Mouse (Mus musculus): ENCODE results near the gene Vps4b. TPM values are rescaled to one million over a fixed set of nuclear protein-coding genes. Genes with fewer than 3 reads are reported as not detected.

Vps4b gene
- polyA plus RNA-seq, 1 experiment from 2014 or later: 71.1 TPM

- DNase-seq: no peak
- H3K9me3 ChIP-seq (ENCODE audit: low read depth, low read length): no peaks in the 10 kb centered on the region
- no peaks in the 10 kb centered on the region for H3K4me1 ChIP-seq (ENCODE audit: insufficient read depth)
- WGBS: 86% methylated on average over 5 of the region's 5 CpGs
- H3K9ac ChIP-seq: no peak overlapping the region
- peaks cover 25% of the 10 kb centered on the region for H3K36me3 ChIP-seq (ENCODE audit: insufficient read depth)
- TF ChIP-seq CTCF (IDR thresholded peaks at IDR 0.05; ENCODE audit: low read depth): no peak
- no peak for ATAC-seq (ENCODE audit: insufficient read depth)
- no peaks in the 10 kb centered on the region for H3K27me3 ChIP-seq (ENCODE audit: insufficient read depth, low read length)
- H3K27ac ChIP-seq (ENCODE audit: low read depth): no peak overlapping the region
- no peak overlapping the region for H3K4me2 ChIP-seq
- H3K4me3 ChIP-seq (ENCODE audit: low read depth, low read length): no peak overlapping the region
Measured at GRCm38 (mm10) chr1:106752013-106752412, 44.5 kb downstream of the Vps4b start.

GRCm38 (mm10) chr1:106750656-106751055, 45.9 kb downstream of the Vps4b start:
- Histone ChIP-seq H3K27ac (ENCODE audit: low read depth) (no peak overlapping the region), H3K4me1 (ENCODE audit: insufficient read depth) (no peaks in the 10 kb centered on the region), H3K27me3 (ENCODE audit: insufficient read depth, low read length) (no peaks in the 10 kb centered on the region), H3K4me2 (no peak overlapping the region), H3K9me3 (ENCODE audit: low read depth, low read length) (no peaks in the 10 kb centered on the region), H3K4me3 (ENCODE audit: low read depth, low read length) (no peak overlapping the region), H3K36me3 (ENCODE audit: insufficient read depth) (peaks cover 38% of the 10 kb centered on the region), H3K9ac (no peak overlapping the region)
- no peak for DNase-seq
- no peak for TF ChIP-seq CTCF (IDR thresholded peaks at IDR 0.05; ENCODE audit: low read depth)
- no peak for ATAC-seq (ENCODE audit: insufficient read depth)
- 91% methylated on average over 1 of the region's 1 CpGs for WGBS

GRCm38 (mm10) chr1:106748555-106749315, 47.8 kb downstream of the Vps4b start:
- Histone ChIP-seq H3K9me3 (ENCODE audit: low read depth, low read length) (no peaks in the 10 kb centered on the region), H3K27ac (ENCODE audit: low read depth) (no peak overlapping the region), H3K4me1 (ENCODE audit: insufficient read depth) (no peaks in the 10 kb centered on the region), H3K4me3 (ENCODE audit: low read depth, low read length) (no peak overlapping the region), H3K9ac (no peak overlapping the region), H3K36me3 (ENCODE audit: insufficient read depth) (peaks cover 34% of the 10 kb centered on the region), H3K27me3 (ENCODE audit: insufficient read depth, low read length) (no peaks in the 10 kb centered on the region), H3K4me2 (no peak overlapping the region)
- 84% methylated on average over 6 of the region's 6 CpGs for WGBS
- DNase-seq (no peak), ATAC-seq (ENCODE audit: insufficient read depth) (no peak)
- no peak for TF ChIP-seq CTCF (IDR thresholded peaks at IDR 0.05; ENCODE audit: low read depth)

GRCm38 (mm10) chr1:106742980-106743379, 53.5 kb downstream of the Vps4b start:
- H3K27ac ChIP-seq (ENCODE audit: low read depth): no peak overlapping the region
- no peak for TF ChIP-seq CTCF (IDR thresholded peaks at IDR 0.05; ENCODE audit: low read depth)
- no peak overlapping the region for H3K4me2 ChIP-seq
- no peaks in the 10 kb centered on the region for H3K4me1 ChIP-seq (ENCODE audit: insufficient read depth)
- WGBS: 91% methylated on average over 6 of the region's 6 CpGs
- no peak overlapping the region for H3K4me3 ChIP-seq (ENCODE audit: low read depth, low read length)
- H3K9me3 ChIP-seq (ENCODE audit: low read depth, low read length): no peaks in the 10 kb centered on the region
- no peak overlapping the region for H3K9ac ChIP-seq
- ATAC-seq (ENCODE audit: insufficient read depth): no peak
- DNase-seq: no peak
- H3K36me3 ChIP-seq (ENCODE audit: insufficient read depth): peaks cover 30% of the 10 kb centered on the region
- no peaks in the 10 kb centered on the region for H3K27me3 ChIP-seq (ENCODE audit: insufficient read depth, low read length)

GRCm38 (mm10) chr1:106740735-106741134, 55.8 kb downstream of the Vps4b start:
- H3K9ac ChIP-seq: no peak overlapping the region
- no peak overlapping the region for H3K4me3 ChIP-seq (ENCODE audit: low read depth, low read length)
- TF ChIP-seq CTCF (IDR thresholded peaks at IDR 0.05; ENCODE audit: low read depth): no peak
- H3K27ac ChIP-seq (ENCODE audit: low read depth): no peak overlapping the region
- peaks cover 11% of the 10 kb centered on the region; the same call in 1 of the 2 replicates for H3K36me3 ChIP-seq (ENCODE audit: insufficient read depth)
- WGBS: 91% methylated on average over 4 of the region's 4 CpGs
- no peaks in the 10 kb centered on the region for H3K27me3 ChIP-seq (ENCODE audit: insufficient read depth, low read length)
- ATAC-seq (ENCODE audit: insufficient read depth) (no peak), DNase-seq (no peak)
- H3K4me1 ChIP-seq (ENCODE audit: insufficient read depth): no peaks in the 10 kb centered on the region
- no peak overlapping the region for H3K4me2 ChIP-seq
- no peaks in the 10 kb centered on the region for H3K9me3 ChIP-seq (ENCODE audit: low read depth, low read length)

GRCm38 (mm10) chr1:106739810-106740209, 56.7 kb downstream of the Vps4b start:
- no peak overlapping the region for H3K9ac ChIP-seq
- 88% methylated on average over 5 of the region's 5 CpGs for WGBS
- H3K4me1 ChIP-seq (ENCODE audit: insufficient read depth): no peaks in the 10 kb centered on the region
- H3K27me3 ChIP-seq (ENCODE audit: insufficient read depth, low read length): no peaks in the 10 kb centered on the region
- peaks cover 10% of the 10 kb centered on the region; the same call in 1 of the 2 replicates for H3K36me3 ChIP-seq (ENCODE audit: insufficient read depth)
- no peak for TF ChIP-seq CTCF (IDR thresholded peaks at IDR 0.05; ENCODE audit: low read depth)
- H3K4me2 ChIP-seq: no peak overlapping the region
- H3K27ac ChIP-seq (ENCODE audit: low read depth): no peak overlapping the region
- H3K4me3 ChIP-seq (ENCODE audit: low read depth, low read length): no peak overlapping the region
- H3K9me3 ChIP-seq (ENCODE audit: low read depth, low read length): no peaks in the 10 kb centered on the region
- no peak for ATAC-seq (ENCODE audit: insufficient read depth)
- no peak for DNase-seq

- 80% methylated on average over 3 of the region's 3 CpGs for WGBS
- peak; percentile 53 for TF ChIP-seq CTCF (IDR thresholded peaks at IDR 0.05; ENCODE audit: low read depth)
- H3K27ac ChIP-seq (ENCODE audit: low read depth): no peak overlapping the region
- DNase-seq: peak; percentile 22
- no peak for ATAC-seq (ENCODE audit: insufficient read depth)
- no peak overlapping the region for H3K9ac ChIP-seq
- H3K4me1 ChIP-seq (ENCODE audit: insufficient read depth): no peaks in the 10 kb centered on the region
- H3K4me2 ChIP-seq: no peak overlapping the region
- no peak overlapping the region for H3K4me3 ChIP-seq (ENCODE audit: low read depth, low read length)
- no peaks in the 10 kb centered on the region for H3K27me3 ChIP-seq (ENCODE audit: insufficient read depth, low read length)
- H3K36me3 ChIP-seq (ENCODE audit: insufficient read depth): peaks cover 18% of the 10 kb centered on the region; the same call in 1 of the 2 replicates
- no peaks in the 10 kb centered on the region for H3K9me3 ChIP-seq (ENCODE audit: low read depth, low read length)
Measured at GRCm38 (mm10) chr1:106738092-106738491, 58.4 kb downstream of the Vps4b start.

Measured in lung, embryonic 14.5 days (tissue).